Mouse (Mus musculus): ENCODE measurements at regions not wholly inside any gene's neighbourhood (a gene's known extent, or its start where the extent isn't known, plus 50 kb on each side); places are given as distances from the start of the nearest gene placed in this dataset.

DNA sequence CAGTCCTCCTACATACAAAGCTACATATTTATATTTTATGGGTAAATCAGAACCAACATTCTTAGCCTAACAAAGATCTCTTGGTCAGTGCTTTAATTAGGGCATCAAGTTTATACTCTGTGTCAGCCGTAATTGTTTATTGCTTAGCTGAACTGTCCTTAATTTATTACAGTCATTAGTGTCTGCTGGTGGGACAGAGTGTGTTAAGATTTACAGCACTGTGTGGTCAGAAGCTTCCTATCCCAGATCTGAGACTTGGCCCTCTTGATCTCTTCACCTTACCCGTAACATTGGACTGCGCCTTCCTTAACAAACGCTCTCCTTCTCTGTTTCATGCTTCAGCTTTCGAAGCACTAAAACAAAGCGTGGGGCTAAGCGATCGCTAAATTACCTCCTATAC, 75.9 kb downstream of the Ccdc54 start:
- TF ChIP-seq CTCF (IDR thresholded peaks at IDR 0.05) (no peak), EP300 (IDR thresholded peaks at IDR 0.05) (no peak)
